Mouse (Mus musculus): ENCODE measurements at regions not wholly inside any gene's neighbourhood (a gene's known extent, or its start where the extent isn't known, plus 50 kb on each side); places are given as distances from the start of the nearest gene placed in this dataset.

DNA sequence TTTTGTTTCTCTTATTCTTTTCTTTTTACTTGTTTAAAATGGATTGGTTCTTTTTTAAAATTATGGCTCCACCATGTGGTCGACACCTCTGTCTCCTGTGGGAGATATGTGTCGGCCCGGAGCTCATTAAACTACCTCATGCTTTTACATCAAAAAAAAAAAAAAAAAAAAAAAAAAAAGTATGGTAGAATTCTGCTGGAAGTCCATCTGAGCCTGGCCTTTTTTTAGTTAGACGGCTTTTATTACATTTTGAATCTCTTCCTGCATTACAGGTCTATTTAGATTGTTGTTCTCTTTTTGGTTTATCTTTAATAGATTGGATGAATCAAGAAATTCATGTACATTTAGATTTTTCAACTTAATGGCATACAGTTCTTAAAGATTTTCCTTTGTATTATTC, 350.8 kb upstream of the Ascc3 start:
- Histone ChIP-seq H3K4me3 (no peak overlapping the region), H3K27me3 (no peaks in the 10 kb centered on the region), H3K4me2 (replicated peaks) (no peak overlapping the region), H3K27ac (no peak overlapping the region), H3K4me1 (no peaks in the 10 kb centered on the region), H3K36me3 (no peaks in the 10 kb centered on the region), H3K9me3 (no peaks in the 10 kb centered on the region), H3K9ac (no peak overlapping the region)
- WGBS = 83% methylated on average over 4 of the region's 4 CpGs
- no peak for ATAC-seq (ENCODE audit: insufficient number of reproducible peaks, insufficient read depth, low FRiP score, low TSS enrichment)

- H3K9ac ChIP-seq = no peak overlapping the region
- whole genome bisulfite sequencing = 16% methylated on average over 2 of the region's 2 CpGs
- H3K36me3 ChIP-seq = no peaks in the 10 kb centered on the region
- 0 out of 2 replicates have a peak, but pooled peaks have one; percentile 41 for ATAC-seq (ENCODE audit: insufficient number of reproducible peaks, insufficient read depth, low FRiP score, low TSS enrichment)
- H3K27ac ChIP-seq = no peak overlapping the region
- H3K9me3 ChIP-seq = no peaks in the 10 kb centered on the region
- no peak overlapping the region for H3K4me2 ChIP-seq (replicated peaks)
- H3K4me1 ChIP-seq = no peaks in the 10 kb centered on the region
- no peak overlapping the region for H3K4me3 ChIP-seq
- no peaks in the 10 kb centered on the region for H3K27me3 ChIP-seq
Observed at GRCm38 (mm10) chr10:50203587-50203986, 388.9 kb upstream of the Ascc3 start.

DNA sequence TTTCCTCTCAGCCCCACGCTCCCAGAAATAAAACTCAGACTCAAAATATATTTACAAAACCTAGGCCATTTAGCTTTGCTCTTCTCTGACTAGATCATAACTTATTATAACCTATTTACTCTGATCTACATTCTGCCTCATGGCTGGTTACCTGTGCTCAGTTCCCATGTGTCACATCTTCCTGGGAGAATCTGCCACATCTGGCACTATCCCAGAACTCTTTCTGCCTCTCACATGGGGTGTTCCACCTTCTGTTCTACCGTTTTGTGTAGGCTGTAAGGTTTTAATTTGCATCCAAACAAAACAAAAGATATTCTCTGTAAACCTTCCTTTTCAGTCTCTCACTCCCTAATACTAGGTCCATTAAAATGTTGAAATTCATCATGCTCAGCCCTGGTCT, 390.8 kb upstream of the Ascc3 start:
- H3K9ac ChIP-seq = no peak overlapping the region
- 65% methylated on average over 2 of the region's 2 CpGs for WGBS

DNA sequence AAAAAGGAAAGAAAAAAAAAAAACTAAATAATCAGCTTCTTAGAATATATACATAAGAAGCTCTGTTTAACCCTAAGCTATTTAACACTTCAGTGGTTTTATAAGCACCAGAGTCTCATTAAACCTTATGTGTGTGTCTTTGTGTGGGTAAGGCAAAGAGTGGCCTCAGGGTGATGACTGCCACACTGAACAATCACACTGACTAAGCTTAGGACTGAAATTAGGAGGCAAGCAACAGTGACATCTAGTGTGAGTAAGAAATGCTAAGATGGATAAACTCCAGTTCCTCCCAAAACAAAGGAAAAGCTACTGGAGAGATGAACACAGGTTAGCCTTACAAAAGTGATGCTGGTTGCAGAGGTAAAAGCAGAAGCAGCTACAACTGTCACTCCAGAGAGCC, 392.6 kb upstream of the Ascc3 start:
- Histone ChIP-seq H3K4me1 (no peaks in the 10 kb centered on the region), H3K4me3 (no peak overlapping the region), H3K36me3 (no peaks in the 10 kb centered on the region), H3K9me3 (no peaks in the 10 kb centered on the region), H3K27ac (no peak overlapping the region), H3K4me2 (replicated peaks) (no peak overlapping the region), H3K9ac (no peak overlapping the region), H3K27me3 (no peaks in the 10 kb centered on the region)
- ATAC-seq (ENCODE audit: insufficient number of reproducible peaks, insufficient read depth, low FRiP score, low TSS enrichment) = peak; percentile 28; the same call in 1 of the 2 replicates

More for the DNA sequence above, 390.8 kb upstream of the Ascc3 start:
- Histone ChIP-seq H3K4me1 (no peaks in the 10 kb centered on the region), H3K36me3 (no peaks in the 10 kb centered on the region), H3K27me3 (no peaks in the 10 kb centered on the region), H3K27ac (no peak overlapping the region), H3K9me3 (no peaks in the 10 kb centered on the region), H3K4me2 (replicated peaks) (no peak overlapping the region), H3K4me3 (no peak overlapping the region)
- ATAC-seq (ENCODE audit: insufficient number of reproducible peaks, insufficient read depth, low FRiP score, low TSS enrichment) = no peak

- no peak overlapping the region for H3K4me3 ChIP-seq
- H3K27me3 ChIP-seq = no peaks in the 10 kb centered on the region
- H3K4me2 ChIP-seq (replicated peaks) = no peak overlapping the region
- H3K36me3 ChIP-seq = no peaks in the 10 kb centered on the region
- WGBS = 56% methylated on average over 5 of the region's 5 CpGs
- no peaks in the 10 kb centered on the region for H3K4me1 ChIP-seq
- no peaks in the 10 kb centered on the region for H3K9me3 ChIP-seq
- no peak overlapping the region for H3K27ac ChIP-seq
- H3K9ac ChIP-seq = no peak overlapping the region
- ATAC-seq (ENCODE audit: insufficient number of reproducible peaks, insufficient read depth, low FRiP score, low TSS enrichment) = 0 out of 2 replicates have a peak, but pooled peaks have one; percentile 28
Observed at GRCm38 (mm10) chr10:50197897-50198538, 394.5 kb upstream of the Ascc3 start.

DNA sequence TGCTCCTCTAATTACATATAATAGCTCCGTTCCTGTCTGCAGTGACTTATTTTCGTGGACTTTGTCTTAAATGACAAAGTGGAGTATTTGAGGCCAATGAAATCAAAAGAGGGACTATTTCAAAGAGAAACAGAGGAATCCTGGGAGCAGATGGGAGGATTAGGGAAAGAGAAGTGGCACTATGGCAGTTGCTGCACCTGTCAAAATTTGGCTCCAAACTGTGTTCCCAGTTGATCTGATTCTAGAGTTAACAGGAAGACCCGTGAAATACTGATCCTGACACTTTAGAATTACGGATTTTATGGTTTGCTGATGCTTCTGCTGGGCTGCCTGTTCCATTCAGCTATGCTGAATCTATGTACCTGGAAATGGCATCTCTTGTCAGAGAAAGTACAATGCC, 401.7 kb upstream of the Grik2 start:
- H3K36me3 ChIP-seq = no peaks in the 10 kb centered on the region
- no peak overlapping the region for H3K4me2 ChIP-seq (replicated peaks)
- H3K9me3 ChIP-seq = no peaks in the 10 kb centered on the region
- H3K4me1 ChIP-seq = no peaks in the 10 kb centered on the region
- H3K9ac ChIP-seq = no peak overlapping the region
- H3K27ac ChIP-seq = no peak overlapping the region
- no peak overlapping the region for H3K4me3 ChIP-seq
- no peaks in the 10 kb centered on the region for H3K27me3 ChIP-seq
- 56% methylated on average over 4 of the region's 4 CpGs for WGBS
- no peak for ATAC-seq (ENCODE audit: insufficient number of reproducible peaks, insufficient read depth, low FRiP score, low TSS enrichment)

DNA sequence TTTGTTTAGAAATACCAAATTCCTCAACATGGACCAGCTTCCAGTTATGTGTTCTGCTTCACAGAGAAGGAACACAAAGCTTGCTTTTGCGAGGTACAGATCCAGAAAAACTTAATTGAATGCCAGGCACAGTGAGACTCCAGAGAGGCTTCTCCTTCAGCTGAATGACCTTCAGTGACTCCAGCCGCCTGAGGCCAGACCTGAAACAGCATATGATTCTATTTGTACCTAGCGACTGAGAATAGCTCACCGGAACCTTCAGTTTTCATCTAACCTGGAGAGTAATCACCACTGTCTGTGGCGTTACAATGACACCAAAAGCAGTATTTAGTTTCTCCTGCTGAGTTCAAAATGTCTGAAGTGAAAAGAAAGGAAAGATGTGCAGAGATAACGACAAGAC, 380.6 kb upstream of the Grik2 start:
- Histone ChIP-seq H3K36me3 (no peaks in the 10 kb centered on the region), H3K4me3 (no peak overlapping the region), H3K9me3 (no peaks in the 10 kb centered on the region), H3K4me1 (no peaks in the 10 kb centered on the region), H3K4me2 (replicated peaks) (no peak overlapping the region), H3K9ac (no peak overlapping the region), H3K27me3 (no peaks in the 10 kb centered on the region), H3K27ac (no peak overlapping the region)
- ATAC-seq (ENCODE audit: insufficient number of reproducible peaks, insufficient read depth, low FRiP score, low TSS enrichment) = no peak
- WGBS = 50% methylated on average over 6 of the region's 6 CpGs

GRCm38 (mm10) chr10:50138351-50138750, 349.8 kb upstream of the Grik2 start:
- H3K4me3 ChIP-seq = no peak overlapping the region
- no peak overlapping the region for H3K4me2 ChIP-seq (replicated peaks)

DNA sequence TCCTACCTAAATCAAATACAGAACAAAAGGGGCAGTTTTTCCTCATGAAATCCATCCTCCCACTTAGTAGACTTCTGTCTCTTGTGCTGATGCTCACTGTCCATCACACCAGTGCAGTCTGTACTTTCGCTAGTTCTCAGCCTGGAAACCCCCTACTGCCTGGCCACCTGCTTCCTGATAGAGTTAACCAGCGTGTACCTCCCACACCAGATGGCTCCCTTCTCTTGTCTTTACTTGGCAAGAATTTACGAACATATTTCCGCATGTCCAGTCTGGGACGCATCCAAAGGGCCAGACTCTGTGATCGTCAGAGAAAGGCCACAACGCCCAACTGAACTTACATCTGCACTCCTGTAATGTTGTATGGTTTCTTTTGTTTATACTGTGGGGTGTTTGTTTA, 349.2 kb upstream of the Grik2 start:
- H3K9ac ChIP-seq = no peak overlapping the region
- H3K27ac ChIP-seq = no peak overlapping the region
- no peak overlapping the region for H3K4me3 ChIP-seq
- H3K4me1 ChIP-seq = no peaks in the 10 kb centered on the region
- 81% methylated on average over 7 of the region's 7 CpGs for WGBS
- no peak for ATAC-seq (ENCODE audit: insufficient number of reproducible peaks, insufficient read depth, low FRiP score, low TSS enrichment)
- H3K36me3 ChIP-seq = no peaks in the 10 kb centered on the region
- no peak overlapping the region for H3K4me2 ChIP-seq (replicated peaks)
- no peaks in the 10 kb centered on the region for H3K9me3 ChIP-seq
- H3K27me3 ChIP-seq = no peaks in the 10 kb centered on the region

More at GRCm38 (mm10) chr10:50138351-50138750, 349.8 kb upstream of the Grik2 start:
- Histone ChIP-seq H3K9ac (no peak overlapping the region), H3K36me3 (no peaks in the 10 kb centered on the region), H3K27me3 (no peaks in the 10 kb centered on the region), H3K27ac (no peak overlapping the region), H3K9me3 (no peaks in the 10 kb centered on the region), H3K4me1 (no peaks in the 10 kb centered on the region)
- WGBS = 72% methylated on average over 1 of the region's 1 CpGs
- no peak for ATAC-seq (ENCODE audit: insufficient number of reproducible peaks, insufficient read depth, low FRiP score, low TSS enrichment)

- ATAC-seq (ENCODE audit: insufficient number of reproducible peaks, insufficient read depth, low FRiP score, low TSS enrichment) = no peak
- Histone ChIP-seq H3K9ac (no peak overlapping the region), H3K9me3 (no peaks in the 10 kb centered on the region), H3K36me3 (no peaks in the 10 kb centered on the region), H3K4me2 (replicated peaks) (no peak overlapping the region), H3K4me1 (no peaks in the 10 kb centered on the region), H3K27ac (no peak overlapping the region), H3K4me3 (no peak overlapping the region), H3K27me3 (no peaks in the 10 kb centered on the region)
- 89% methylated on average over 1 of the region's 1 CpGs for WGBS
Observed at GRCm38 (mm10) chr10:50136165-50136564, 347.6 kb upstream of the Grik2 start.

DNA sequence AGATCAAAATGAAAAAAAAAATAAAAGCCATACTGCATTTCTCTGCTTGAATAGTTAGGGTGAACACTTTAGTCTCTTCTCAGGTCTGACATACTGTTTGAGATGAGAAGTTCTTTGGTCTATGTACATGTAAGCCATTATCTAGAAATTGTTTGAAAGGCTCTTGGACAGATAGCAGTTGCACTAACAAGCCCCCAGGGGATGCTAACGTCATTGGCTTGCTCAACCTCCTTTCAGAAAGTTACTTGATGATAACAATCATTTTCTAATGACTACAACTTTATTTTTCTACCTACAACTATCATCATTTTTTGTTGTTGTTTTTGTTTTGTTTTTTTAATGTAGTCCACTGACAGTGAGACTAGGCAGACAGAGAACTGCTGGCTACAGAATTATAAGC, 346.9 kb upstream of the Grik2 start:
- ATAC-seq (ENCODE audit: insufficient number of reproducible peaks, insufficient read depth, low FRiP score, low TSS enrichment) = no peak
- Histone ChIP-seq H3K27ac (no peak overlapping the region), H3K4me3 (no peak overlapping the region), H3K9me3 (no peaks in the 10 kb centered on the region), H3K36me3 (no peaks in the 10 kb centered on the region), H3K9ac (no peak overlapping the region), H3K4me2 (replicated peaks) (no peak overlapping the region), H3K27me3 (no peaks in the 10 kb centered on the region), H3K4me1 (no peaks in the 10 kb centered on the region)
- WGBS = 28% methylated on average over 1 of the region's 1 CpGs

Measured in embryonic facial prominence, embryonic 12.5 days (tissue).